Mouse (Mus musculus) kidney, embryonic 15.5 days (tissue): ENCODE measurements around the gene Dll4. TPM values are rescaled to one million over a fixed set of nuclear protein-coding genes. Genes with fewer than 3 reads are reported as not detected.

Experiments used
- ATAC-seq: fragments of 200-750 bp; cut with Nextera tagmentation; replicated peaks from 2 replicates; pipeline ENCODE4 v1.8.0; 2017; ENCODE audit warnings: moderate TSS enrichment; ENCODE audit not compliant: low FRiP score
- H3K27ac ChIP-seq: fragments of 300-500 bp; sonication (generic); 2 replicates; pipeline ENCODE4 v1.5.1; 2015; ENCODE audit warnings: mild to moderate bottlenecking, inconsistent platforms
- H3K27me3 ChIP-seq: fragments of 300-500 bp; sonication (generic); 2 replicates; pipeline ENCODE4 v1.6.1; 2015; ENCODE audit warnings: inconsistent platforms
- H3K36me3 ChIP-seq: fragments of 300-500 bp; sonication (generic); 2 replicates; pipeline ENCODE4 v1.6.1; 2015; ENCODE audit warnings: inconsistent platforms
- H3K4me1 ChIP-seq: fragments of 300-500 bp; sonication (generic); 2 replicates; pipeline ENCODE4 v1.6.1; 2015; ENCODE audit warnings: inconsistent platforms
- H3K4me2 ChIP-seq: fragments of 300-500 bp; sonication (generic); 2 replicates; pipeline ENCODE4 v1.6.1; 2015; ENCODE audit warnings: moderate library complexity, mild to moderate bottlenecking, inconsistent platforms
- H3K4me3 ChIP-seq: fragments of 300-500 bp; sonication (generic); replicated peaks from 2 replicates; pipeline ENCODE4 v1.5.1; 2015; ENCODE audit warnings: mild to moderate bottlenecking, inconsistent platforms
- H3K9ac ChIP-seq: fragments of 300-500 bp; sonication (generic); 2 replicates; pipeline ENCODE4 v1.6.1; 2015; ENCODE audit warnings: mild to moderate bottlenecking, inconsistent platforms
- H3K9me3 ChIP-seq: fragments of 300-500 bp; sonication (generic); replicated peaks from 2 replicates; pipeline ENCODE4 v1.6.1; 2016; ENCODE audit warnings: inconsistent platforms
- WGBS: fragments of 180-500 bp; shearing (Covaris S2); methylation state at CpG from one replicate; pipeline ENCODE4 v1.1.7; 2015; ENCODE audit warnings: mixed read lengths; 5-methylcytosine and 5-hydroxymethylcytosine counted together
- polyA plus RNA-seq: library from polyadenylated mRNA; unstranded; fragments of >200 nt; fragmentation: Nextera tagmentation; extraction: Ambion mirVana; gene quantifications from 2 replicates; pipeline ENCODE4 v1.2.1, GENCODE M21; 2015

Dll4 gene
- 9.9 and 10.5 TPM in 2 replicates for polyA plus RNA-seq

DNA sequence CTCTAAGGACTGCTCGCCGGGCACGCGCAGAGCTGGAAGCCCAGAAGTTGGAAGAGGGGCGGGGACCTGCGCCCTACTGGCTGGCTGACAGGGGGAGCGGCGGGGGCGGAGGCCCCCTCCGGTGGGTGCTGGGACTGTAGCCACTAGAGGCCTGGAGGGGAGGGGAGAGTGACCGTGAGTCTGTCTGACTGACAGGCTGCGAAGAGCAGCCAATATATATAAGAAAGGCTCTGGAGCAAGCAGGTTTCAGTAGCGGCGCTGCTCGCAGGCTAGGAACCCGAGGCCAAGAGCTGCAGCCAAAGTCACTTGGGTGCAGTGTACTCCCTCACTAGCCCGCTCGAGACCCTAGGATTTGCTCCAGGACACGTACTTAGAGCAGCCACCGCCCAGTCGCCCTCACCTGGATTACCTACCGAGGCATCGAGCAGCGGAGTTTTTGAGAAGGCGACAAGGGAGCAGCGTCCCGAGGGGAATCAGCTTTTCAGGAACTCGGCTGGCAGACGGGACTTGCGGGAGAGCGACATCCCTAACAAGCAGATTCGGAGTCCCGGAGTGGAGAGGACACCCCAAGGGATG is at the start of gene Dll4:
TSS of gene Dll4 (plus strand) at position 217 of the 576 bp plus-strand sequence.
- Histone ChIP-seq H3K27me3 (peaks cover 96% of the 10 kb centered on the region), H3K9me3 (no peaks in the 10 kb centered on the region), H3K9ac (peak within 1 kb of the TSS; percentile 45), H3K27ac (peak within 1 kb of the TSS; percentile 23), H3K4me1 (peaks cover 77% of the 10 kb centered on the region), H3K4me3 (peak within 1 kb of the TSS; percentile 52), H3K36me3 (no peaks in the 10 kb centered on the region), H3K4me2 (peak within 1 kb of the TSS; percentile 85)
- ATAC-seq = peak; percentile 39
- under 1% methylated on average over 33 of the region's 33 CpGs for WGBS

DNA sequence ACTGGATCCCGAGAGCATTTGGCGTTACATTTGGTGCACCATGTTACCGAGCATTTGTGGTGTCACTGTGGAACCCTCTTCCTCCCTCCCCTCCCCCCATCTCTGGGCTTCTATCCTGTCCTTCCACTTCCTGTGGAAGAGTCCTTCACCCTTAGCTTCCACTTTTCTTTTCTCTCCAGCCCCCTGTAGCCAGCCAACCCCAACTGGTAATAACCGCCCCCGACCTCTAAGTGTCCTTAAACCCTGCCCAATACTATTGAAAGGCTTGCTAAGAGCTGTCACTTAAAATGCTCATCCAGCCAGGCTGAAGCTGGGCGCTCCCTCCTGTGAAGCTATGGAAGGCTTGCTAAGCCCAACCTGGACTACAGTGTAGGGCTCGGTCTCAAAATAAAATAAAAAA is 48.7 kb upstream of the Dll4 start:
- H3K4me3 ChIP-seq = no peak overlapping the region
- H3K4me2 ChIP-seq = no peak overlapping the region
- no peaks in the 10 kb centered on the region for H3K9me3 ChIP-seq
- no peak for ATAC-seq
- WGBS = 81% methylated on average over 7 of the region's 7 CpGs
- H3K9ac ChIP-seq = no peak overlapping the region
- H3K27ac ChIP-seq = no peak overlapping the region
- H3K36me3 ChIP-seq = no peaks in the 10 kb centered on the region
- no peaks in the 10 kb centered on the region for H3K27me3 ChIP-seq
- H3K4me1 ChIP-seq = no peaks in the 10 kb centered on the region

DNA sequence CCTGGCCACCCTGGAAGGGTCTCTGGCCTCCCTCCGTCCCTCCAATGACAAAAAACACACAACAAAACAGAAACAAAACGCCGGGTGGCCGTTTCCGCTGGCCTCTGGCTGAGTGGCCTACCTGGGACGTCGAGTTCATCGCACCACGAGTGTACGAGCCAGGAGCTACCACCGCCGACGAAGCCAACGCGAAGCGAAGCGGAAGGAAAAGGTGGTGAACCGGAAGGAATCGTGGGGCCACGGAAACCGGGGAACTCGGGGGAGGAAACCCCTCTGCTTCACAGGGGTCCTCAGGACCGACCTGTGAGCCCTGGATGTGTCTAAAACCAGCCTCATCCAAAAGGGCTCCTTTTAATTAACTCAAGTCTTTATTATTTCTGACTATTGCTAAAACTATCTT is 47.8 kb upstream of the Dll4 start:
- Histone ChIP-seq H3K9me3 (no peaks in the 10 kb centered on the region), H3K36me3 (no peaks in the 10 kb centered on the region), H3K4me1 (no peaks in the 10 kb centered on the region), H3K27ac (no peak overlapping the region), H3K27me3 (no peaks in the 10 kb centered on the region), H3K4me3 (no peak overlapping the region), H3K9ac (no peak overlapping the region), H3K4me2 (no peak overlapping the region)
- ATAC-seq = no peak
- 90% methylated on average over 23 of the region's 23 CpGs for WGBS

DNA sequence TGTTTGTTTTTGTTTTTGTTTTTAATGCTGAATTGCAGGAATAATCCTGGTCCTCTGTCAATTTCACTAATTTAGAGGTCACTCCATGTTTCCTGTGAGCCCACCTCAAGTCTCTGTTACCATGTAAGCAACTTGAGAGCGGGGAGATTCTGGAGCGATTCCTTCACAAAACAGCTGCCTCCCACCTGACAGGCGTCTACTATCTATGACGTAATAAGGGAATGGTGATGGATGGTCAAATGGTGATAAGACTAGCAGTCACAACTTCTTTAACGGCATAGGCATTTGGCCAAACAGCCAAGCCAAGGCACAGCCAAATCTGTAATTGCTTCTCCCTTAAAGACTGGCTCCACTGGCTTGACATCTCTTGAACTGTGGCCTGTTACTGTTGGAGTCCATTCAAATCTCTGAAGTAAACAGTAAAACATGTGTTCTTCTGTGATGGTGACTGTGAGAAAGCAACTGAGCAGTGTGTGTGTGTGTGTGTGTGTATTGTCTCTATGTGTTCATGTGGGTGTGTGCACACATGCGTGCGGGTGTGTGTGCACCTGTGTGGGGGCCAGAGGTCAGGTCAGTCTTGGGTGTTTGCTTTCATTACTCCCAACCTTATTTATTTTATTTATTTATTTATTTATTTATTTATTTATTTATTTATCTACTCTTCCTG is 43.6 kb upstream of the Dll4 start:
- H3K27ac ChIP-seq = no peak overlapping the region
- H3K4me2 ChIP-seq = no peak overlapping the region
- H3K36me3 ChIP-seq = no peaks in the 10 kb centered on the region
- 73% methylated on average over 7 of the region's 7 CpGs for WGBS
- no peak overlapping the region for H3K9ac ChIP-seq
- H3K4me1 ChIP-seq = no peaks in the 10 kb centered on the region
- no peaks in the 10 kb centered on the region for H3K9me3 ChIP-seq
- ATAC-seq = no peak; the same call in 1 of the 2 replicates
- no peak overlapping the region for H3K4me3 ChIP-seq
- no peaks in the 10 kb centered on the region for H3K27me3 ChIP-seq

DNA sequence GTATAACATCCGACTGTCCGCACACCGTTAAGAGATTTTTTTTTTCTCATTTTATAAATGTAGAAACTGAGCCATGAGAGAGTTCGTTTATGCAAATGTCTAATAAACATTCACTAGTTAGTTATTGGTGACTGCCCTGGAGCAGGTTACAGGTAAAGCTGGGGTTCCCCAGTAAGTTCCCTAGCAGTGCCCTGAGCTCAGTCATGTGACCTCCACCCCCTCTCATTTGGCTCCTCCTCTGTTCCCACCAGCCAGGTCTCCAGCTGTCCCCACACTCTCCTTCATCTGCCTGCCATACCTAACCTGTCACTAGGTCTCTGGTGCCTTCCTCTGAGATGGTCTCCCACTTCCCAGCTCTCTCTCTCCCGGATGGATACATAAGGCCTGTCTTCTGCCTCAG is 38.2 kb upstream of the Dll4 start:
- no peak for ATAC-seq
- 85% methylated on average over 5 of the region's 5 CpGs for WGBS

DNA sequence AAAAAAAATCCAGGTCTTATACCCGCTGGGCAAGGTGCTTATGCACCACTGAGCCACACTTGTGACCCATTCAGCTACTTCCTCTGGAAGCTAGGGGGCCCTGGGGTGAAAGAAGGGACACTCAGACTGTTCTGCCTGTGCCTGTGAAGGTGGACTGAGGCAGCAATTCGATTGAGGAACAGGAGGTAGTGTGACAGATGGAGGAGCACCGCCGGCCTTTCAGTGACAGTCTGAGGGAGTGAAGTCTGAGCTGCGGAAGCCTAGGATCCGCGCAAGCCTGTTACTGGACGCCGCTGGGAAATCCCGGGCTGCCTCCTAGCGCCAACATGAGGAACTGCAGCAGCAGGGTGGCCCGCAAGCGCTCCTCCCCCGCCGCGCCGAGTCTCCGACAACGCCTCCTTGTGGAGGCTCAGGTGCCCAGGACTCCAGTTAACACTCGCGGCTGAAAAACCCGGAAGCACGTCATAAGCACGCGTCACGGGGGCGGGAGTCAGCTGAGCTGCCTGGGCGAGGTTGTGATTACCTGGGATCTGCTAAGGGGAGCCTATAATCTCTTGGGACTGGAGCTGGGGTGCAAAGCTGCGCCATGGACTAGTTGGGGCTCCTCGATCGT is 37.2 kb upstream of the Dll4 start, which contains the start of gene Vps18:
TSS of gene Vps18 (plus strand) at position 471 of the 613 bp plus-strand sequence.
- Histone ChIP-seq H3K36me3 (peaks cover 34% of the 10 kb centered on the region), H3K9ac (peak within 1 kb of the TSS; percentile 91), H3K9me3 (no peaks in the 10 kb centered on the region), H3K4me2 (peak within 1 kb of the TSS; percentile 93), H3K27ac (peak within 1 kb of the TSS; percentile 58), H3K4me3 (peak within 1 kb of the TSS; percentile 85), H3K4me1 (peaks cover 19% of the 10 kb centered on the region), H3K27me3 (no peaks in the 10 kb centered on the region)
- peak; percentile 95 for ATAC-seq
- 1% methylated on average over 31 of the region's 31 CpGs for WGBS

More for the DNA sequence above, 38.2 kb upstream of the Dll4 start:
- Histone ChIP-seq H3K4me1 (peaks cover 19% of the 10 kb centered on the region), H3K36me3 (peaks cover 24% of the 10 kb centered on the region), H3K4me2 (no peak overlapping the region), H3K9ac (0 out of 2 replicates have a peak overlapping the region, but pooled peaks have one; percentile 48), H3K27me3 (no peaks in the 10 kb centered on the region), H3K27ac (no peak overlapping the region), H3K4me3 (no peak overlapping the region), H3K9me3 (no peaks in the 10 kb centered on the region)

DNA sequence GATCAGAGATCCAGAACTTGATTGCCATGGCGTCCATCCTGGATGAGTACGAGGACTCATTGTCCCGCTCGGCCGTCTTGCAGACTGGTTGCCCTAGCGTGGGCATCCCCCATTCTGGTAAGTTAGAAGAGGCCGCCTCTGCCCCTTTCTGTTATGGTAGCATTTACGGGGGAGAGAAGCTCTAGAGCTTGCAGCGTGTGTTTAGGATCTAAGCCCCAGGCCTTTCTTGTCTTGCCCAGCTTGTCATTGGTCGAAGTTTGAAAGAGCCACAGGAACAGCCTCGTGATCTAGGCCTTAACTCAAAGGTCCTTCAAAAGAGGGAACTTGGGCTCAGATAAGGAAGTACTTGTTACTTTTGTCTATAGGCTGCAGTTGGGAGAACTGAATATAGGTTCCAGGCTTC is 36.6 kb upstream of the Dll4 start:
- H3K27me3 ChIP-seq = no peaks in the 10 kb centered on the region
- H3K4me1 ChIP-seq = peaks cover 19% of the 10 kb centered on the region
- H3K27ac ChIP-seq = peak overlapping the region; percentile 58
- H3K9me3 ChIP-seq = no peaks in the 10 kb centered on the region
- H3K4me3 ChIP-seq = peak overlapping the region; percentile 85
- peak; percentile 7; the same call in 1 of the 2 replicates for ATAC-seq
- 1% methylated on average over 11 of the region's 11 CpGs for WGBS
- peak overlapping the region; percentile 93 for H3K4me2 ChIP-seq
- H3K9ac ChIP-seq = peak overlapping the region; percentile 91
- H3K36me3 ChIP-seq = peaks cover 41% of the 10 kb centered on the region

DNA sequence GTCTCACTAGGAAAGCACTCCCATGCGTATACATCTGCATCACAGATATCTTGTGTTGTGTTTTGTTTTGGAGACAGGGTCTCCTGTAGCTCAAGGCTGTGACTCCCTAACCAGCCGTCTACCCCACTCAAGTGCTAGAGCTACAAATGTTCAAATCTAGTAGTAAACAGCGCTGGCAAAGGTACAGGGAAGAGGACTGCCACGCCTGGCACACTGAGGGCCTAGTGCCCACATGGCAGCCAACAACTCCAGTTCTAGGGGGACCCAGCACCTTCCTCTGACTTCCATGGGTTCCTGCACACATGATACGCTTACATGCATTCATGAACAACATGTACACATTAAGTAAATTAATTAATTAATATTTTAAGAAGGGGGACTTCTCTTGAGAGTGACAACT is 33.3 kb upstream of the Dll4 start:
- H3K4me3 ChIP-seq = no peak overlapping the region
- no peaks in the 10 kb centered on the region for H3K27me3 ChIP-seq
- no peak overlapping the region for H3K27ac ChIP-seq
- 93% methylated on average over 5 of the region's 5 CpGs for WGBS
- H3K4me1 ChIP-seq = peaks cover 22% of the 10 kb centered on the region
- peaks cover 67% of the 10 kb centered on the region for H3K36me3 ChIP-seq
- ATAC-seq = no peak
- no peaks in the 10 kb centered on the region for H3K9me3 ChIP-seq
- H3K4me2 ChIP-seq = no peak overlapping the region
- no peak overlapping the region for H3K9ac ChIP-seq

DNA sequence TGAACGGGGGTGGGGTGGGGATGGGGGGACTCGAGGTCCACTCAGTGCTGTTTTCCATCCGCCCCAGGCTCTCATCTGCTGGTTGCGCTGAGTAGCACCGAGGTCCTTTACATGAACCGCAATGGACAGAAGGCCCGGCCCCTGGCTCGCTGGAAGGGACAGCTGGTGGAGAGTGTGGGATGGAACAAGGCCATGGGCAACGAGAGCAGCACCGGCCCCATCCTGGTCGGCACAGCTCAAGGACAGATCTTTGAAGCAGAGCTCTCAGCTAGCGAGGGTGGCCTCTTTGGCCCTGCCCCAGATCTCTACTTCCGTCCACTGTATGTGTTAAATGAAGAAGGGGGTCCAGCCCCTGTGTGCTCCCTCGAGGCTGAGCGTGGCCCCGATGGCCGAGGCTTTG is 32.7 kb upstream of the Dll4 start:
- Histone ChIP-seq H3K4me2 (no peak overlapping the region), H3K27me3 (no peaks in the 10 kb centered on the region), H3K36me3 (peaks cover 73% of the 10 kb centered on the region), H3K4me3 (no peak overlapping the region), H3K9ac (no peak overlapping the region), H3K4me1 (peaks cover 19% of the 10 kb centered on the region), H3K9me3 (no peaks in the 10 kb centered on the region), H3K27ac (no peak overlapping the region)
- 93% methylated on average over 17 of the region's 17 CpGs for WGBS
- no peak for ATAC-seq

DNA sequence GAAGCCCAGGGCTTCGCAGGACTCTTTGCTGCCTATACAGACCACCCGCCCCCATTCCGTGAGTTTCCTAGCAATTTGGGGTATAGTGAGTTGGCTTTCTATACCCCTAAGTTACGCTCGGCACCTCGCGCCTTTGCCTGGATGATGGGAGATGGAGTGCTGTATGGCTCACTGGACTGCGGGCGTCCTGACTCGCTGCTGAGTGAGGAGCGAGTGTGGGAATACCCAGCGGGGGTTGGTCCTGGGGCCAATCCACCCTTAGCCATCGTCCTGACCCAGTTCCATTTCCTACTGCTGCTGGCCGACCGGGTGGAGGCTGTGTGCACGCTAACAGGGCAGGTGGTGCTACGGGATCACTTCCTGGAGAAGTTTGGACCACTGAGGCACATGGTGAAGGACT is 32.3 kb upstream of the Dll4 start:
- ATAC-seq = no peak
- Histone ChIP-seq H3K4me1 (peaks cover 15% of the 10 kb centered on the region), H3K4me3 (no peak overlapping the region), H3K9ac (no peak overlapping the region), H3K4me2 (no peak overlapping the region), H3K27ac (no peak overlapping the region), H3K27me3 (no peaks in the 10 kb centered on the region), H3K36me3 (peaks cover 77% of the 10 kb centered on the region), H3K9me3 (no peaks in the 10 kb centered on the region)
- 95% methylated on average over 17 of the region's 17 CpGs for WGBS

DNA sequence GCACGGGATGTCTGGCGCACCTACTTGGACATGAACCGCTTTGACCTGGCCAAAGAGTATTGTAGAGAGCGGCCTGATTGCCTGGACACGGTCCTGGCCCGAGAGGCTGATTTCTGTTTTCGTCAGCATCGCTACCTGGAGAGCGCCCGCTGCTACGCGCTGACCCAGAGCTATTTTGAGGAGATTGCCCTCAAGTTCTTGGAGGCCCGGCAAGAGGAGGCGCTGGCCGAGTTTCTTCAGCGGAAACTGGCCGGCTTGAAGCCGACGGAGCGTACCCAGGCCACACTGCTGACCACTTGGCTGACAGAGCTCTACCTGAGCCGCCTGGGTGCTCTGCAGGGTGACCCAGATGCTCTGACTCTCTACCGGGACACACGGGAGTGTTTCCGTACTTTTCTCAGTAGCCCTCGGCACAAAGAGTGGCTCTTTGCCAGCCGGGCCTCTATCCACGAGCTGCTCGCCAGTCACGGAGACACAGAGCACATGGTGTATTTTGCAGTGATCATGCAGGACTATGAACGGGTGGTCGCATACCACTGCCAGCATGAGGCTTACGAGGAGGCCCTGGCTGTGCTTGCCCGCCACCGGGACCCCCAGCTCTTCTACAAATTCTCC is 31.7 kb upstream of the Dll4 start:
- Histone ChIP-seq H3K4me2 (no peak overlapping the region), H3K27ac (no peak overlapping the region), H3K4me3 (no peak overlapping the region), H3K36me3 (peaks cover 83% of the 10 kb centered on the region), H3K27me3 (no peaks in the 10 kb centered on the region), H3K4me1 (peaks cover 15% of the 10 kb centered on the region), H3K9ac (no peak overlapping the region), H3K9me3 (no peaks in the 10 kb centered on the region)
- WGBS = 93% methylated on average over 34 of the region's 34 CpGs
- no peak for ATAC-seq

DNA sequence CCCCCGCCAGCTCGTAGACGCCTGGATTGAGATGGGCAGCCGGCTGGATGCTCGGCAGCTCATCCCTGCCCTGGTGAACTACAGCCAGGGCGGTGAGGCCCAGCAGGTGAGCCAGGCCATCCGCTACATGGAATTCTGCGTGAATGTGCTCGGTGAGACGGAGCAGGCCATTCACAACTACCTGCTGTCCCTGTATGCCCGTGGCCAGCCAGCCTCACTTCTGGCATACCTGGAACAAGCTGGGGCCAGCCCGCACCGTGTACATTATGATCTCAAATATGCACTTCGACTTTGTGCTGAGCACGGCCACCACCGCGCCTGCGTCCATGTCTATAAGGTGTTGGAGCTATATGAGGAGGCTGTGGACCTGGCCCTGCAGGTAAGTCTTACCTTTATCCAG is 31.2 kb upstream of the Dll4 start:
- H3K4me2 ChIP-seq = no peak overlapping the region
- H3K9ac ChIP-seq = no peak overlapping the region
- H3K36me3 ChIP-seq = peaks cover 88% of the 10 kb centered on the region
- WGBS = 93% methylated on average over 18 of the region's 18 CpGs
- H3K4me1 ChIP-seq = peaks cover 15% of the 10 kb centered on the region
- H3K27ac ChIP-seq = no peak overlapping the region
- no peaks in the 10 kb centered on the region for H3K9me3 ChIP-seq
- H3K4me3 ChIP-seq = no peak overlapping the region
- ATAC-seq = no peak
- no peaks in the 10 kb centered on the region for H3K27me3 ChIP-seq
